In genomic region chr5:144040720-144041364, GRCm38 (mm10) we compare ENCODE assay signal across 8 mouse cellular contexts. TPM values are rescaled to one million over a fixed set of nuclear protein-coding genes. Genes with fewer than 3 reads are reported as not detected.
DNase-seq lines count a peak whose midpoint lies in the region; ATAC-seq lines count a peak whose summit lies in the region.

No protein-coding gene starts in this region.

- H3K4me2 ChIP-seq in hindbrain, embryonic 13.5 days, result no peak overlapping the region

- H3K4me3 ChIP-seq in hindbrain, embryonic 10.5 days, result no peak overlapping the region
- H3K4me3 ChIP-seq in hindbrain, embryonic 13.5 days, result no peak overlapping the region

- DNase-seq in hindbrain, embryonic 10.5 days (ENCODE audit: low spot score), result peak; percentile 72
- peak; percentile 73 for DNase-seq in cerebellum, adult 8-10 months
- DNase-seq in gastrocnemius, adult 8-10 months (ENCODE audit: low spot score in 2 of 2), result peak; percentile 18 to 36
- DNase-seq in kidney, adult 11 months, result peak; percentile 51
- peak; percentile 68 for DNase-seq in left cerebral cortex, postnatal 4 days
- DNase-seq in monocyte, adult 2 months (ENCODE audit: low read depth in 1 of 2, low spot score in 2 of 2), result peak; percentile 35 to 64
- peak; percentile 67 to 82 for DNase-seq in spleen, postnatal 10 days (ENCODE audit: low spot score in 2 of 2)

- H3K9me3 ChIP-seq in hindbrain, embryonic 10.5 days, result peaks cover 8% of the 10 kb centered on the region; the same call in 1 of the 2 replicates
- H3K9me3 ChIP-seq in hindbrain, embryonic 13.5 days, result no peaks in the 10 kb centered on the region

- H3K27ac ChIP-seq in hindbrain, embryonic 10.5 days, result peak overlapping the region; percentile 24; the same call in 1 of the 2 replicates
- H3K27ac ChIP-seq in hindbrain, embryonic 13.5 days, result no peak overlapping the region

- H3K4me1 ChIP-seq in hindbrain, embryonic 10.5 days (replicated peaks), result no peaks in the 10 kb centered on the region
- H3K4me1 ChIP-seq in hindbrain, embryonic 13.5 days (replicated peaks), result 0 out of 2 replicates have a peak, but pooled peaks cover 2% of the 10 kb centered on the region

- no peaks in the 10 kb centered on the region for H3K36me3 ChIP-seq in hindbrain, embryonic 10.5 days
- H3K36me3 ChIP-seq in hindbrain, embryonic 13.5 days, result no peaks in the 10 kb centered on the region

- intact Hi-C loops in left cerebral cortex, postnatal 4 days (cut with DNase I), result loop anchor here (5.0 kb wide), 1 partner anchor 111 kb away; no protein-coding TSS in a partner anchor

- H3K9ac ChIP-seq in hindbrain, embryonic 13.5 days, result no peak overlapping the region

- 45% methylated on average over 11 of the region's 11 CpGs for WGBS in hindbrain, embryonic 10.5 days
- WGBS in hindbrain, embryonic 13.5 days, result 45% methylated on average over 11 of the region's 11 CpGs

- ATAC-seq in hindbrain, embryonic 13.5 days (ENCODE audit: low FRiP score), result no peak

- no peaks in the 10 kb centered on the region for H3K27me3 ChIP-seq in hindbrain, embryonic 10.5 days (ENCODE audit: insufficient read depth, poor library complexity, severe bottlenecking)
- no peaks in the 10 kb centered on the region for H3K27me3 ChIP-seq in hindbrain, embryonic 13.5 days

RNA-seq across cellular contexts. Expression of gene Ocm, which starts 14.4 kb away (rescaled TPM):
- not detected in 2 replicates for polyA plus RNA-seq in hindbrain, embryonic 10.5 days (2016; fragmentation: Nextera tagmentation; extraction: Ambion mirVana)
- polyA plus RNA-seq in hindbrain, embryonic 13.5 days (2015; fragmentation: Nextera tagmentation; extraction: Ambion mirVana), result 0.70 TPM in 1 of 2 replicates, not detected in the other
- not detected for total RNA-seq in gastrocnemius, adult 8-10 months (2022)
- total RNA-seq in left cerebral cortex, postnatal 4 days (2021), result under 1 TPM in 1 of 2 experiments, not detected in 1; 0.93 TPM

RNA-seq across cellular contexts. Expression of gene Ccz1, which starts 26.2 kb away (rescaled TPM):
- 94.2 and 95.5 TPM in 2 replicates for polyA plus RNA-seq in hindbrain, embryonic 10.5 days (2016; fragmentation: Nextera tagmentation; extraction: Ambion mirVana)
- 80.9 and 88.5 TPM in 2 replicates for polyA plus RNA-seq in hindbrain, embryonic 13.5 days (2015; fragmentation: Nextera tagmentation; extraction: Ambion mirVana)
- 10 to 100 TPM; 43.3 to 56.5 (median 44.4) TPM for total RNA-seq in gastrocnemius, adult 8-10 months (2022)
- total RNA-seq in left cerebral cortex, postnatal 4 days (2021), result 10 to 100 TPM; 60.2 to 67.6 TPM

RNA-seq across cellular contexts. Expression of gene Lmtk2, which starts 59.4 kb away (rescaled TPM):
- polyA plus RNA-seq in hindbrain, embryonic 10.5 days (2016; fragmentation: Nextera tagmentation; extraction: Ambion mirVana), result 5.4 and 5.8 TPM in 2 replicates
- polyA plus RNA-seq in hindbrain, embryonic 13.5 days (2015; fragmentation: Nextera tagmentation; extraction: Ambion mirVana), result 7.2 and 7.5 TPM in 2 replicates
- 10 to 100 TPM; 27.0 to 32.6 (median 28.3) TPM for total RNA-seq in gastrocnemius, adult 8-10 months (2022)
- 10 to 100 TPM; 87.1 to 89.8 TPM for total RNA-seq in left cerebral cortex, postnatal 4 days (2021)
